ENCODE assay signal across 12 mouse cellular contexts in genomic region chr10:119198186-119198880, GRCm38 (mm10). TPM values are rescaled to one million over a fixed set of nuclear protein-coding genes. Genes with fewer than 3 reads are reported as not detected.
DNase-seq lines count a peak whose midpoint lies in the region; ATAC-seq lines count a peak whose summit lies in the region.
"Had no signal": no experiment of that assay in that cellular context is flagged by ENCODE, and none has a peak within 500 bp of the region (broad histone marks: within the 10 kb centered on the region; RNA-seq: fewer than 3 reads in every experiment).

No protein-coding gene starts in this region.

- no peak overlapping the region for H3K27ac ChIP-seq in hindbrain, embryonic 12.5 days
- no peak overlapping the region for H3K27ac ChIP-seq in hindbrain, embryonic 11.5 days (ENCODE audit: low read depth, low read length)
- no peak overlapping the region for H3K27ac ChIP-seq in neural tube, embryonic 14.5 days (ENCODE audit: low read depth, low read length)
- H3K27ac ChIP-seq in embryonic facial prominence, embryonic 14.5 days (replicated peaks; ENCODE audit: low read depth, low read length) = no peak overlapping the region

- H3K36me3 ChIP-seq in hindbrain, embryonic 12.5 days = peaks cover 48% of the 10 kb centered on the region
- 0 out of 2 replicates have a peak, but pooled peaks cover 7% of the 10 kb centered on the region for H3K36me3 ChIP-seq in hindbrain, embryonic 11.5 days (ENCODE audit: control insufficient read depth, insufficient read depth, low read length)
- peaks cover 19% of the 10 kb centered on the region for H3K36me3 ChIP-seq in neural tube, embryonic 14.5 days (ENCODE audit: control insufficient read depth, insufficient read depth, low read length)
- H3K36me3 ChIP-seq in embryonic facial prominence, embryonic 14.5 days (ENCODE audit: control insufficient read depth, insufficient read depth, low read length) = peaks cover 56% of the 10 kb centered on the region

- H3K4me2 ChIP-seq in hindbrain, embryonic 12.5 days (replicated peaks) = no peak overlapping the region
- no peak overlapping the region for H3K4me2 ChIP-seq in hindbrain, embryonic 11.5 days (replicated peaks; ENCODE audit: low read depth, low read length)
- H3K4me2 ChIP-seq in neural tube, embryonic 14.5 days (ENCODE audit: low read depth, low read length) = no peak overlapping the region
- no peak overlapping the region for H3K4me2 ChIP-seq in embryonic facial prominence, embryonic 14.5 days (ENCODE audit: low read depth, low read length)
- H3K4me2 ChIP-seq: lung, embryonic 14.5 days had no signal

- H3K4me1 ChIP-seq in hindbrain, embryonic 12.5 days = no peaks in the 10 kb centered on the region
- no peaks in the 10 kb centered on the region for H3K4me1 ChIP-seq in hindbrain, embryonic 11.5 days (replicated peaks; ENCODE audit: control insufficient read depth, insufficient read depth, low read length)
- no peaks in the 10 kb centered on the region for H3K4me1 ChIP-seq in neural tube, embryonic 14.5 days (ENCODE audit: control insufficient read depth, insufficient read depth, low read length)
- no peaks in the 10 kb centered on the region for H3K4me1 ChIP-seq in embryonic facial prominence, embryonic 14.5 days (ENCODE audit: control insufficient read depth, insufficient read depth, low read length)

- no peaks in the 10 kb centered on the region for H3K9me3 ChIP-seq in hindbrain, embryonic 12.5 days (replicated peaks)
- no peaks in the 10 kb centered on the region for H3K9me3 ChIP-seq in hindbrain, embryonic 11.5 days (ENCODE audit: control insufficient read depth, low read length)
- H3K9me3 ChIP-seq in neural tube, embryonic 14.5 days (ENCODE audit: control insufficient read depth, low read length) = no peaks in the 10 kb centered on the region
- no peaks in the 10 kb centered on the region for H3K9me3 ChIP-seq in embryonic facial prominence, embryonic 14.5 days (ENCODE audit: control insufficient read depth, low read length)

- no peak overlapping the region for H3K9ac ChIP-seq in hindbrain, embryonic 12.5 days
- no peak overlapping the region for H3K9ac ChIP-seq in hindbrain, embryonic 11.5 days (ENCODE audit: low read depth, low read length)
- no peak overlapping the region for H3K9ac ChIP-seq in neural tube, embryonic 14.5 days (replicated peaks; ENCODE audit: low read depth, low read length)
- no peak overlapping the region for H3K9ac ChIP-seq in embryonic facial prominence, embryonic 14.5 days (ENCODE audit: low read depth, low read length)
- H3K9ac ChIP-seq: lung, embryonic 14.5 days had no signal

- 90% methylated on average over 9 of the region's 9 CpGs for WGBS in hindbrain, embryonic 12.5 days
- 95% methylated on average over 9 of the region's 9 CpGs for WGBS in hindbrain, embryonic 11.5 days
- 88% methylated on average over 9 of the region's 9 CpGs for WGBS in neural tube, embryonic 14.5 days
- WGBS in embryonic facial prominence, embryonic 14.5 days = 93% methylated on average over 9 of the region's 9 CpGs

- no peak overlapping the region for H3K4me3 ChIP-seq in hindbrain, embryonic 12.5 days
- H3K4me3 ChIP-seq in hindbrain, embryonic 11.5 days (ENCODE audit: low read depth, low read length) = no peak overlapping the region
- H3K4me3 ChIP-seq in neural tube, embryonic 14.5 days (ENCODE audit: low read depth, low read length) = no peak overlapping the region
- H3K4me3 ChIP-seq in embryonic facial prominence, embryonic 14.5 days (ENCODE audit: low read depth, low read length) = no peak overlapping the region

- H3K27me3 ChIP-seq in hindbrain, embryonic 12.5 days = no peaks in the 10 kb centered on the region
- H3K27me3 ChIP-seq in hindbrain, embryonic 11.5 days (ENCODE audit: control insufficient read depth, insufficient read depth, low read length) = no peaks in the 10 kb centered on the region
- no peaks in the 10 kb centered on the region for H3K27me3 ChIP-seq in neural tube, embryonic 14.5 days (ENCODE audit: control insufficient read depth, insufficient read depth, low read length)
- H3K27me3 ChIP-seq in embryonic facial prominence, embryonic 14.5 days (replicated peaks; ENCODE audit: control insufficient read depth, insufficient read depth, low read length) = no peaks in the 10 kb centered on the region

- no peak for DNase-seq in hindbrain, embryonic 11.5 days (ENCODE audit: low spot score)
- DNase-seq in neural tube, embryonic 10.5 days (ENCODE audit: extremely low spot score, low spot score) = no peak
- DNase-seq in embryonic facial prominence, embryonic 14.5 days (ENCODE audit: low spot score) = peak; percentile 19
- peak; percentile 24 for DNase-seq in telencephalon, adult 2 months (ENCODE audit: low read depth, low spot score)
- no peak for DNase-seq in ovary, postnatal 10 days (ENCODE audit: low spot score)
- DNase-seq: adrenal gland, postnatal 36 days; cerebellum, postnatal 14 days; heart, postnatal 10 days; lung, embryonic 14.5 days had no signal

- peak; percentile 43; the same call in 1 of the 2 replicates for ATAC-seq in hindbrain, embryonic 12.5 days (ENCODE audit: low FRiP score)
- no peak for ATAC-seq in hindbrain, embryonic 11.5 days (ENCODE audit: low FRiP score)
- peak; percentile 54; the same call in 1 of the 2 replicates for ATAC-seq in neural tube, embryonic 14.5 days (ENCODE audit: low read depth)
- ATAC-seq in embryonic facial prominence, embryonic 14.5 days (ENCODE audit: low read depth) = no peak
- ATAC-seq: inflammation-experienced regulatory T-cells, adult 6 months had no signal

RNA-seq across cellular contexts. Expression of gene Cand1, which starts 41.5 kb away (rescaled TPM):
- polyA plus RNA-seq in hindbrain, embryonic 12.5 days (2016; fragmentation: Nextera tagmentation; extraction: Ambion mirVana) = 97.7 and 101 TPM in 2 replicates
- polyA plus RNA-seq in hindbrain, embryonic 11.5 days (2014; fragmentation: Nextera tagmentation; extraction: Ambion mirVana) = 95.0 and 116 TPM in 2 replicates
- 53.4 and 75.0 TPM in 2 replicates for polyA plus RNA-seq in neural tube, embryonic 14.5 days (2014; fragmentation: Nextera tagmentation; extraction: Ambion mirVana)
- 81.2 and 86.8 TPM in 2 replicates for polyA plus RNA-seq in embryonic facial prominence, embryonic 14.5 days (2014; fragmentation: Nextera tagmentation; extraction: Ambion mirVana)

Comparison
In these comparisons a context has a peak if more than half of its experiments do, and no peak if none do; other contexts are left out.
1. ATAC-seq: peak in hindbrain, embryonic 12.5 days (single experiment) and neural tube, embryonic 14.5 days (single experiment); none in hindbrain, embryonic 11.5 days (single experiment) and embryonic facial prominence, embryonic 14.5 days (single experiment).
2. DNase-seq: peak in embryonic facial prominence, embryonic 14.5 days (single experiment) and telencephalon, adult 2 months (single experiment); none in hindbrain, embryonic 11.5 days (single experiment), neural tube, embryonic 10.5 days (single experiment) and ovary, postnatal 10 days (single experiment).